Mouse (Mus musculus) left cerebral cortex, adult 18-20 months (tissue): Measurements from ENCODE around the gene Tmed10. TPM values are rescaled to one million over a fixed set of nuclear protein-coding genes. Genes with fewer than 3 reads are reported as not detected.

Source experiments
- DNase-seq, 2 experiments: peaks; one replicate each; pipeline ENCODE4 v3.0.0; 2021 to 2022; ENCODE audit warnings: low spot score in 2 of 2, mixed read lengths in 1 of 2
- total RNA-seq, 2 experiments: library from RNA; stranded (reverse); gene quantifications; 2 replicates each; pipeline ENCODE4 v1.2.3; 2021

The Tmed10 gene
- total RNA-seq, 2 experiments from 2014 or later, result 162 to 165 TPM

GRCm38 (mm10) chr12:85380308-85380707 lies 5.7 kb upstream of the Tmed10 start:
- no peak for DNase-seq

- no peak for DNase-seq
Measured at GRCm38 (mm10) chr12:85378271-85378670, 3.6 kb upstream of the Tmed10 start.

GRCm38 (mm10) chr12:85373591-85374560 lies 771 bp downstream of the Tmed10 start:
- DNase-seq, result peak; percentile 58 to 60

GRCm38 (mm10) chr12:85372068-85372665 lies 2.5 kb downstream of the Tmed10 start:
- DNase-seq, result no peak

- DNase-seq, result no peak
Measured at GRCm38 (mm10) chr12:85368441-85369063, 6.1 kb downstream of the Tmed10 start.

- DNase-seq, result peak; percentile 28 to 34
Measured at GRCm38 (mm10) chr12:85366271-85366670, 8.4 kb downstream of the Tmed10 start.

GRCm38 (mm10) chr12:85362510-85362909 lies 12.1 kb downstream of the Tmed10 start:
- DNase-seq, result no peak

GRCm38 (mm10) chr12:85361580-85361979 lies 13.1 kb downstream of the Tmed10 start:
- DNase-seq, result no peak

GRCm38 (mm10) chr12:85361165-85361564 lies 13.5 kb downstream of the Tmed10 start:
- DNase-seq, result no peak

- DNase-seq, result no peak
Measured at GRCm38 (mm10) chr12:85354061-85354460, 20.6 kb downstream of the Tmed10 start.

GRCm38 (mm10) chr12:85350407-85351232 lies 24.0 kb downstream of the Tmed10 start:
- DNase-seq, result peak; percentile 57 to 66

GRCm38 (mm10) chr12:85348338-85348737 lies 26.3 kb downstream of the Tmed10 start:
- no peak for DNase-seq

GRCm38 (mm10) chr12:85347196-85347595 lies 27.5 kb downstream of the Tmed10 start:
- DNase-seq, result no peak

GRCm38 (mm10) chr12:85346374-85346773 lies 28.3 kb downstream of the Tmed10 start:
- peak; percentile 13 to 48 for DNase-seq

GRCm38 (mm10) chr12:85345559-85345958 lies 29.1 kb downstream of the Tmed10 start:
- no peak for DNase-seq

GRCm38 (mm10) chr12:85344252-85344651 lies 30.4 kb downstream of the Tmed10 start:
- no peak for DNase-seq

- DNase-seq, result no peak
Measured at GRCm38 (mm10) chr12:85342310-85342709, 32.3 kb downstream of the Tmed10 start.

- DNase-seq, result peak in 1 of 2 experiments; percentile 13
Measured at GRCm38 (mm10) chr12:85341131-85341530, 33.5 kb downstream of the Tmed10 start.

- no peak for DNase-seq
Measured at GRCm38 (mm10) chr12:85339947-85340346, 34.7 kb downstream of the Tmed10 start.

- peak; percentile 92 to 96 for DNase-seq
Measured at GRCm38 (mm10) chr12:85339243-85339729, 35.4 kb downstream of the Tmed10 start, which contains the start of gene Nek9. Gene Nek9 (minus strand): TSS chr12:85339362.

GRCm38 (mm10) chr12:85338815-85339214 lies 35.8 kb downstream of the Tmed10 start:
- DNase-seq, result no peak
